Mouse (Mus musculus) midbrain, embryonic 13.5 days (tissue): ENCODE results near the gene Bloc1s3. TPM values are rescaled to one million over a fixed set of nuclear protein-coding genes. Genes with fewer than 3 reads are reported as not detected.

Experiments used
- ATAC-seq: fragments of 200-750 bp; cut with Nextera tagmentation; 2 replicates; pipeline ENCODE4 v1.8.0; 2017; ENCODE audit warnings: mild to moderate bottlenecking, moderate TSS enrichment, moderate library complexity
- H3K27ac ChIP-seq: fragments of 300-500 bp; sonication (generic); 2 replicates; pipeline ENCODE4 v1.5.1; 2015; ENCODE audit warnings: inconsistent platforms, mild to moderate bottlenecking, moderate library complexity
- H3K27me3 ChIP-seq: fragments of 300-500 bp; sonication (generic); 2 replicates; pipeline ENCODE4 v1.6.1; 2015; ENCODE audit warnings: mild to moderate bottlenecking, inconsistent platforms
- H3K36me3 ChIP-seq: fragments of 300-500 bp; sonication (generic); 2 replicates; pipeline ENCODE4 v1.6.1; 2015; ENCODE audit warnings: mild to moderate bottlenecking, inconsistent platforms
- H3K4me1 ChIP-seq: fragments of 300-500 bp; sonication (generic); replicated peaks from 2 replicates; pipeline ENCODE4 v1.6.1; 2015; ENCODE audit warnings: inconsistent platforms
- H3K4me2 ChIP-seq: fragments of 300-500 bp; sonication (generic); replicated peaks from 2 replicates; pipeline ENCODE4 v1.6.1; 2015; ENCODE audit warnings: moderate library complexity, mild to moderate bottlenecking, inconsistent platforms
- H3K4me3 ChIP-seq: fragments of 300-500 bp; sonication (generic); replicated peaks from 2 replicates; pipeline ENCODE4 v1.5.1; 2015; ENCODE audit warnings: mild to moderate bottlenecking, inconsistent platforms
- H3K9ac ChIP-seq: fragments of 300-500 bp; sonication (generic); replicated peaks from 2 replicates; pipeline ENCODE4 v1.6.1; 2015; ENCODE audit warnings: mild to moderate bottlenecking, inconsistent platforms
- H3K9me3 ChIP-seq: fragments of 300-500 bp; sonication (generic); 2 replicates; pipeline ENCODE4 v1.6.1; 2016; ENCODE audit warnings: mild to moderate bottlenecking, inconsistent platforms
- WGBS: fragments of 180-500 bp; shearing (Covaris S2); methylation state at CpG from one replicate; pipeline ENCODE4 v1.1.7; 2015; 5-methylcytosine and 5-hydroxymethylcytosine counted together
- polyA plus RNA-seq: library from polyadenylated mRNA; unstranded; fragments of >200 nt; fragmentation: Nextera tagmentation; extraction: Ambion mirVana; gene quantifications from 2 replicates; pipeline ENCODE4 v1.2.1, GENCODE M21; 2015

Gene Bloc1s3
- polyA plus RNA-seq, 1 experiment from 2014 or later, result 4.5 TPM

GRCm38 (mm10) chr7:19470308-19470707 lies 37.9 kb downstream of the Bloc1s3 start:
- Histone ChIP-seq H3K36me3 (no peaks in the 10 kb centered on the region), H3K9ac (no peak overlapping the region), H3K4me2 (no peak overlapping the region), H3K4me1 (peaks cover 2% of the 10 kb centered on the region; the same call in 1 of the 2 replicates), H3K27ac (no peak overlapping the region), H3K4me3 (no peak overlapping the region), H3K27me3 (peaks cover 94% of the 10 kb centered on the region), H3K9me3 (no peaks in the 10 kb centered on the region)
- 8% methylated on average over 14 of the region's 14 CpGs for WGBS
- no peak for ATAC-seq

GRCm38 (mm10) chr7:19469404-19469803 lies 38.8 kb downstream of the Bloc1s3 start:
- peaks cover 94% of the 10 kb centered on the region for H3K27me3 ChIP-seq
- no peaks in the 10 kb centered on the region for H3K9me3 ChIP-seq
- no peaks in the 10 kb centered on the region for H3K36me3 ChIP-seq
- H3K4me2 ChIP-seq, result no peak overlapping the region
- no peak overlapping the region for H3K27ac ChIP-seq
- peaks cover 6% of the 10 kb centered on the region for H3K4me1 ChIP-seq
- no peak overlapping the region for H3K9ac ChIP-seq
- H3K4me3 ChIP-seq, result no peak overlapping the region
- WGBS, result 15% methylated on average over 23 of the region's 23 CpGs
- ATAC-seq, result no peak

GRCm38 (mm10) chr7:19468279-19468678 lies 39.9 kb downstream of the Bloc1s3 start:
- peaks cover 88% of the 10 kb centered on the region for H3K27me3 ChIP-seq
- 66% methylated on average over 12 of the region's 12 CpGs for WGBS
- H3K27ac ChIP-seq, result no peak overlapping the region
- ATAC-seq, result no peak
- no peak overlapping the region for H3K4me2 ChIP-seq
- no peaks in the 10 kb centered on the region for H3K9me3 ChIP-seq
- H3K4me1 ChIP-seq, result peaks cover 5% of the 10 kb centered on the region
- H3K9ac ChIP-seq, result no peak overlapping the region
- H3K36me3 ChIP-seq, result no peaks in the 10 kb centered on the region
- no peak overlapping the region for H3K4me3 ChIP-seq

GRCm38 (mm10) chr7:19467638-19468037 lies 40.5 kb downstream of the Bloc1s3 start:
- Histone ChIP-seq H3K36me3 (no peaks in the 10 kb centered on the region), H3K4me3 (no peak overlapping the region), H3K4me2 (no peak overlapping the region), H3K27me3 (peaks cover 87% of the 10 kb centered on the region), H3K4me1 (peaks cover 9% of the 10 kb centered on the region), H3K9me3 (no peaks in the 10 kb centered on the region), H3K9ac (no peak overlapping the region), H3K27ac (no peak overlapping the region)
- ATAC-seq, result no peak
- WGBS, result 42% methylated on average over 6 of the region's 6 CpGs

GRCm38 (mm10) chr7:19466602-19467145 lies 41.5 kb downstream of the Bloc1s3 start:
- H3K4me3 ChIP-seq, result no peak overlapping the region

GRCm38 (mm10) chr7:19464367-19465307 lies 43.5 kb downstream of the Bloc1s3 start:
- Histone ChIP-seq H3K27ac (no peak overlapping the region), H3K4me2 (peak overlapping the region; percentile 14), H3K9me3 (no peaks in the 10 kb centered on the region), H3K27me3 (peaks cover 58% of the 10 kb centered on the region), H3K4me1 (peaks cover 11% of the 10 kb centered on the region), H3K4me3 (no peak overlapping the region), H3K9ac (peak overlapping the region; percentile 20), H3K36me3 (no peaks in the 10 kb centered on the region)
- no peak for ATAC-seq
- WGBS, result 3% methylated on average over 22 of the region's 22 CpGs

More at GRCm38 (mm10) chr7:19466602-19467145, 41.5 kb downstream of the Bloc1s3 start:
- no peak overlapping the region for H3K4me2 ChIP-seq
- ATAC-seq, result no peak
- H3K36me3 ChIP-seq, result no peaks in the 10 kb centered on the region
- H3K9me3 ChIP-seq, result no peaks in the 10 kb centered on the region
- H3K4me1 ChIP-seq, result peaks cover 9% of the 10 kb centered on the region
- WGBS, result 65% methylated on average over 5 of the region's 5 CpGs
- H3K27me3 ChIP-seq, result peaks cover 78% of the 10 kb centered on the region
- no peak overlapping the region for H3K9ac ChIP-seq
- H3K27ac ChIP-seq, result no peak overlapping the region

- no peaks in the 10 kb centered on the region for H3K9me3 ChIP-seq
- no peak within 1 kb of the TSS for H3K4me3 ChIP-seq
- WGBS, result 21% methylated on average over 6 of the region's 6 CpGs
- peaks cover 42% of the 10 kb centered on the region for H3K27me3 ChIP-seq
- H3K4me1 ChIP-seq, result peaks cover 15% of the 10 kb centered on the region
- H3K9ac ChIP-seq, result no peak within 1 kb of the TSS
- ATAC-seq, result no peak
- H3K4me2 ChIP-seq, result no peak within 1 kb of the TSS
- H3K36me3 ChIP-seq, result no peaks in the 10 kb centered on the region
- H3K27ac ChIP-seq, result no peak within 1 kb of the TSS
These were observed 45.2 kb downstream of the Bloc1s3 start, which contains the start of gene Exoc3l2 for GRCm38 (mm10) chr7:19462884-19463381. Gene Exoc3l2 (plus strand): TSS chr7:19463331.

GRCm38 (mm10) chr7:19462443-19462842 lies 45.7 kb downstream of the Bloc1s3 start:
- H3K9ac ChIP-seq, result no peak overlapping the region
- no peak for ATAC-seq
- H3K4me2 ChIP-seq, result no peak overlapping the region
- H3K36me3 ChIP-seq, result no peaks in the 10 kb centered on the region
- 56% methylated on average over 4 of the region's 4 CpGs for WGBS
- no peak overlapping the region for H3K27ac ChIP-seq
- H3K4me1 ChIP-seq, result peaks cover 19% of the 10 kb centered on the region
- peaks cover 39% of the 10 kb centered on the region for H3K27me3 ChIP-seq
- no peaks in the 10 kb centered on the region for H3K9me3 ChIP-seq
- H3K4me3 ChIP-seq, result no peak overlapping the region

GRCm38 (mm10) chr7:19461488-19461887 lies 46.7 kb downstream of the Bloc1s3 start:
- Histone ChIP-seq H3K9me3 (no peaks in the 10 kb centered on the region), H3K27ac (no peak overlapping the region), H3K4me3 (no peak overlapping the region), H3K4me2 (no peak overlapping the region), H3K4me1 (peaks cover 29% of the 10 kb centered on the region), H3K9ac (no peak overlapping the region), H3K36me3 (no peaks in the 10 kb centered on the region), H3K27me3 (peaks cover 30% of the 10 kb centered on the region)
- ATAC-seq, result no peak
- 10% methylated on average over 6 of the region's 6 CpGs for WGBS

- H3K27me3 ChIP-seq, result peaks cover 22% of the 10 kb centered on the region
- WGBS, result 56% methylated on average over 1 of the region's 1 CpGs
- no peak overlapping the region for H3K4me2 ChIP-seq
- no peak for ATAC-seq
- no peak overlapping the region for H3K9ac ChIP-seq
- peaks cover 6% of the 10 kb centered on the region for H3K36me3 ChIP-seq
- no peaks in the 10 kb centered on the region for H3K9me3 ChIP-seq
- peaks cover 37% of the 10 kb centered on the region for H3K4me1 ChIP-seq
- no peak overlapping the region for H3K27ac ChIP-seq
- no peak overlapping the region for H3K4me3 ChIP-seq
These were observed 47.7 kb downstream of the Bloc1s3 start for GRCm38 (mm10) chr7:19460500-19460899.

- H3K4me1 ChIP-seq, result peaks cover 32% of the 10 kb centered on the region
- H3K36me3 ChIP-seq, result peaks cover 10% of the 10 kb centered on the region
- H3K9me3 ChIP-seq, result no peaks in the 10 kb centered on the region
- peak overlapping the region; percentile 95 for H3K9ac ChIP-seq
- peak overlapping the region; percentile 98 for H3K4me2 ChIP-seq
- H3K27ac ChIP-seq, result peak overlapping the region; percentile 83
- WGBS, result 15% methylated on average over 6 of the region's 6 CpGs
- no peak; the same call in 1 of the 2 replicates for ATAC-seq
- H3K27me3 ChIP-seq, result peaks cover 10% of the 10 kb centered on the region; the same call in 1 of the 2 replicates
- H3K4me3 ChIP-seq, result peak overlapping the region; percentile 92
These were observed 48.9 kb downstream of the Bloc1s3 start for GRCm38 (mm10) chr7:19459144-19459870.
